Comparison of ENCODE assay signal across 7 mouse cellular contexts in the genomic region with DNA sequence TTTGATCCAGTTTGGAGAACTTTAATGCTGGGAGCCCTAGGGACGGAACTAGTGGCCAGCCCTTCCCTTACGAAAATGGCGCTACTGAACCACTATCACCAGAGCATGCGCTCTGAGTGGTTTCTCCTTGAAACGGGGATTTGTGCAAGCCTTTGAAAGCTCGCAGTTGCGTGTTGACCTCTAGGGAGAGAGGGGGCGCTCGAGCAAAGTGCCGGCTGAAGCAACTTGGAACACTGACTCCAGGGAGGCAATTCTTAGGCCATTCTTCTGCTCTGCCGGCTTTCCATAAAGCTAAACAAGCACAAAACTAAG. TPM values are rescaled to one million over a fixed set of nuclear protein-coding genes. Genes with fewer than 3 reads are reported as not detected.
DNase-seq lines count a peak whose midpoint lies in the region; ATAC-seq lines count a peak whose summit lies in the region.

No protein-coding gene starts in this region.

- peak; percentile 69 for ATAC-seq in intestine, embryonic 16.5 days
- peak; percentile 52 for ATAC-seq in midbrain, embryonic 11.5 days (ENCODE audit: low FRiP score)

- peak overlapping the region; percentile 90 for H3K4me2 ChIP-seq in intestine, embryonic 16.5 days (ENCODE audit: low read depth, low read length)
- peak overlapping the region; percentile 87 for H3K4me2 ChIP-seq in midbrain, embryonic 11.5 days

- H3K36me3 ChIP-seq in intestine, embryonic 16.5 days (ENCODE audit: control insufficient read depth, insufficient read depth, low read length): no peaks in the 10 kb centered on the region
- no peaks in the 10 kb centered on the region for H3K36me3 ChIP-seq in midbrain, embryonic 11.5 days (ENCODE audit: control insufficient read depth, insufficient read depth, low read length)

- intact Hi-C loops in left cerebral cortex, postnatal 36 days (cut with DNase I): loop anchor here (5.0 kb wide), 2 partner anchors 67 to 93 kb away; no protein-coding TSS in a partner anchor

- H3K4me1 ChIP-seq in intestine, embryonic 16.5 days (ENCODE audit: control insufficient read depth, insufficient read depth, low read length): peaks cover 9% of the 10 kb centered on the region
- peaks cover 18% of the 10 kb centered on the region for H3K4me1 ChIP-seq in midbrain, embryonic 11.5 days (ENCODE audit: control insufficient read depth, insufficient read depth, low read length)

- peak; percentile 84 for DNase-seq in adrenal gland, adult 8-10 months
- DNase-seq in embryo, embryonic 11.5 days (ENCODE audit: low read depth, low spot score): peak; percentile 88
- DNase-seq in gastrocnemius, postnatal 4 days (ENCODE audit: low spot score in 2 of 2): peak; percentile 59 to 79
- DNase-seq in left cerebral cortex, postnatal 36 days (ENCODE audit: low spot score in 2 of 2): peak; percentile 55 to 64
- no peak for DNase-seq in midbrain, embryonic 11.5 days (ENCODE audit: low spot score, missing footprints)
- peak; percentile 83 for DNase-seq in skeletal muscle tissue, adult 2 months (ENCODE audit: low read depth, low spot score)

- WGBS in intestine, embryonic 16.5 days: under 1% methylated on average over 11 of the region's 11 CpGs
- WGBS in midbrain, embryonic 11.5 days: under 1% methylated on average over 11 of the region's 11 CpGs

- no peaks in the 10 kb centered on the region for H3K9me3 ChIP-seq in intestine, embryonic 16.5 days (ENCODE audit: control insufficient read depth, low read length)
- no peaks in the 10 kb centered on the region for H3K9me3 ChIP-seq in midbrain, embryonic 11.5 days (ENCODE audit: control insufficient read depth, low read length)

- H3K4me3 ChIP-seq in intestine, embryonic 16.5 days (ENCODE audit: low read length): peak overlapping the region; percentile 86
- H3K4me3 ChIP-seq in midbrain, embryonic 11.5 days (ENCODE audit: low read depth, low read length): peak overlapping the region; percentile 95

- H3K27me3 ChIP-seq in intestine, embryonic 16.5 days (replicated peaks; ENCODE audit: control insufficient read depth, insufficient read depth, low read length): no peaks in the 10 kb centered on the region
- H3K27me3 ChIP-seq in midbrain, embryonic 11.5 days (ENCODE audit: control insufficient read depth, insufficient read depth, low read length): no peaks in the 10 kb centered on the region

- peak overlapping the region; percentile 85 for H3K27ac ChIP-seq in intestine, embryonic 16.5 days (ENCODE audit: low read length)
- H3K27ac ChIP-seq in midbrain, embryonic 11.5 days (ENCODE audit: low read depth, low read length): peak overlapping the region; percentile 94

- H3K9ac ChIP-seq in intestine, embryonic 16.5 days (ENCODE audit: low read depth, low read length): peak overlapping the region; percentile 86
- H3K9ac ChIP-seq in midbrain, embryonic 11.5 days (ENCODE audit: low read length): peak overlapping the region; percentile 96

RNA-seq across cellular contexts. Expression of gene Cdc14a, which starts 1.1 kb away (rescaled TPM):
- total RNA-seq in adrenal gland, adult 8-10 months (2022): 10 to 100 TPM in 3 of 4 experiments, 1 to 10 TPM in 1; 8.0 to 23.8 (median 16.2) TPM
- total RNA-seq in gastrocnemius, postnatal 4 days (2021): 10 to 100 TPM; 11.8 to 15.8 TPM
- 5.4 and 5.9 TPM in 2 replicates for polyA plus RNA-seq in intestine, embryonic 16.5 days (2015; fragmentation: Nextera tagmentation; extraction: Ambion mirVana)
- total RNA-seq in left cerebral cortex, postnatal 36 days (2021): 1 to 10 TPM; 3.2 to 5.1 TPM
- polyA plus RNA-seq in midbrain, embryonic 11.5 days (2014; fragmentation: Nextera tagmentation; extraction: Ambion mirVana): 15.5 and 18.2 TPM in 2 replicates
